Mouse (Mus musculus): Measurements from ENCODE around the gene Pheta1.

Gene Pheta1

DNA sequence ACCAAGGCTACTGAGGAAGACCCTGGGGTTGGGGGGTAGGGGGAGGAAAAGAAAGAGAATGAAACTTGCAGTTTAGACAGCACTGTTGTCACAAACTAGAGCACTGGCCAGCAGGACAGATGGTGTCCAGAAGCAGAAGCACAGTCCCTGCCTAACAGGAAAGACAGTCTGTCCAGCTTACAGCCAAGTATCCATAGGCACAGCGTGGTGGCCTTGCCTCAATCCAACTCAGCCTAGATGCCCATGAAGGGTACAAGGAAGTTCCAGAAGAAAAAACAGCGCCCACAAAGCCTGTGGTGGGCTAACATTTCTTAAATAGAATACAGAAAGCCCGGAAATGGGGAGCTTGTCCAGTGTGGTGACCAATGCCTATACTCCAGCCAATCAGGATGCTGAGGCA is 23.2 kb upstream of the Pheta1 start:
- DNase-seq (ENCODE audit: inconsistent ontology term) = no peak

DNA sequence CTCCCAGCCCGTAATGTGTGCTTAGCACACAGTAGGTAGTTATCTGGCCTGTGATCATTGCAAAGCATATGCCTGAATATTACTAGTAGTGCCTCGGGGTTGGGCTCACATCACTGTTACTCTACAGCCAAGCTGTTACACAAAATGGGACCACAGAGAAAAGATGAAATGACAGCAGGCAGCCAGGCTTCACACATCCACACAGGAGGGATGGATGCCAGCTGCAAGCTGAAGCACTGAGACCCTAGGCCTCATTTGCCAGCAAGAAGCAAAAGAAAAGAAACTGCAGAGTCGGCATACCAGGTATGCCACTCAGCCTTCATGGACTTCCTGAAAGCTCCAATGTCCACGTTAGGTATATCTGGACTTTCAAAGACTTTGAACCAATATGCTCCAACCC is 20.9 kb upstream of the Pheta1 start:
- DNase-seq (ENCODE audit: inconsistent ontology term) = no peak

DNA sequence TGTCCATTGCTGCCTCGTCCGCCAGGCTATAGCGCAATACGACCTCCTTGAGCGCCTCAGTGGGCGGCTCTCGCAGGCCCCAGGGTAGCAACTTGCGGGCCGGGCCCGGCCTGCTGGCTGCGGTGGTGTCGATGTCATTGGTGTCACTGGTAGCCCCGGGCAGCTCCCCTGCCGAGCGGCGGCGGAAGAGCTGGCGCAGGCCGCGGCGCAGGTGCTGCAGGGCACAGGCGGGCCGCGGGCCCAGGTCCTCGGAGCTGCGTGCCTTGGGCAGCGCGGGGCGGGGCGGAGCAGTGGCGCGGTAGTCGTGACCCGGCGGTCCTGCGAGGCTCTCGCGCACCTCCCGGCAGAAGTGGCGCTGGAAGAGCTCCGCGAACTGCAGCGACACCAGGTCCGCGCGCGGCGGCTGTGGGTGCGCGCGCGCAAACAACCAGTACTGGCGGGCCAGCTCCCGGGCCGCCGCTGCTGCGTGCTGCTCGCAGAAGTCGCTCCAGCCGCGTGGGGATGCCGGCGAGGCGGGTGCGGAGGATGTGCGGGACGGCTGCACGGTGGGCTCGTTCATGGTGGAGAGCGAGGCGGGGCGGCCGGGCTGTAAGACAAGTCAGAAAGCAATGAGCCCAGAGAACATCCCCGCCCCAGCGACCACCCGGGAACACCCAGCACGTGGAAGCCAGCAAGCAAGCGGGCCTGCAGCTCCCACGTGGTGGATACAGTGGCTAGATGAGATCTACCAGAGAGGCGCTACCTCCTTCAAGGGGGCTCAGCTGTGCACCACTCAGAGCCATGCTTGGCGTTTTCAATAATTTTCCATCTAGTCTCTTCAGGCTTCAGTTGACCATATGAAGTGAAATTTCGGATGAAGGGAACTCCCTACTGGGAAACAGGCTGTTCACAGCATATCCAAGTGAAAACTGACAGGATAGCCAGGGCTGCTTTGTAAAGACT is 20.0 kb upstream of the Pheta1 start:
- DNase-seq (ENCODE audit: inconsistent ontology term) = peak; percentile 66

DNA sequence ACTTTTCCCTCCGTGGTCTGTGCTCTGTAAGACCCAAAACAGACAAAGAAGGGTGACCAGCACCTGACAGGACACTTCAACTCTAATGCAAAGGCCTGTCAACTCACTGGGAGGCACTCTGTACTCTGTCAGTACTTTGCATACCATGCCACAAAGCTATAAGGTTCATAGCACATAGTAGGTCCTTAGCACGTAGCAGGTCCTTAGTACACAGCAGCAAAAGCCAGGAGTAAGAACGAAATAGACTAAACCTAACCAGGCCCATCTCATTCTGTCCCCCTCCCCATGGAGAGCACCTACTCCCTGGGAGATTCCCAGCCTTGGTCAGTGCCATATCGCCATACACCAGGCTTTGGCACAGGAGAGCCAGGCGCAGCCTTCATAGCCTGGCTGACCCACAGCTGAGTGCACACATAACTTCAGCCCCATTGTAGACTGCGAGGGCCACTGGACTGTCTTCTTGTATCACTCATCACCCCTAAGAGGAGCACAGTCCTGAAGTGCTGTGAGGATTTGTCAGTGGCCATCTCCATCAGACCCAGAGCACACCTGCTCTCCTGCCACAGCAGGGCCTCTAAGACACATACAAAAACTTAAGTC is 17.7 kb upstream of the Pheta1 start:
- DNase-seq (ENCODE audit: inconsistent ontology term) = no peak

DNA sequence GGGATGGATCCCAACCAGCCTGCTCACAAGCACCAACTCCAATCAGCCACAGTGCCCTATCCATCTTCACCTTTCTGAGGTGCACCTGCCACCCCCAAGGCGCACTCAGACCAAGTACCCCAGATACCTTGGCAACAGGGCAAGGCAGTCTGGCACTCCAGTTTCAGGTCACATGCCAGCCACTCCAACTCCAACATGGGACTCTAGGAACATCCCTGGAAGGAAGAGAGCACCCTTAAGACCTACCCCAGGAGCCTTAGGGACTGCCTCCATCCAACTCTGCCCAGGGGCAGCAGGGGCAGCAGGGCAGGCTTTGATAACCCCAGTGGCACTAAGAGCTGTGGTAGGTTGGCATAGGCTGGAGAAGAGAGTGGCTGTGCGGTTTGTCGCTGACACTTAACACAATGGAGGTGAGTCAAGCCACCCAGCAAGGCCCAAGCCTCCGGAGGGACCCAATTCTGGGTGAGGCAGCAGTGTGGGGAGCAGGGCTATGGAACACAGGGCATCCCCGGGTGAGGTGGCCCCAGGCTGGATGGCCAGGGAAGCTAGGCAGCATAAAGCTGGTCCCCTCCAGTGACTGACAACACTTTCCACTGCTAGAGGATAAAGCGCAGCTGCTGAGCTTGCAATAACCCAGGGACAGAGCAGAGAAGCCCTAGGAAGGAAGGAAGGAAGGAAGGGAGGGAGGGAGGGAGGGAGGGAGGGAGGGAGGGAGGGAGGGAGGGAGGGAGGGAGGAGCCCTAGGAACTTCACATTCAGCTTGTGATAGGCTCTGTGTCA is 16.2 kb upstream of the Pheta1 start:
- no peak for DNase-seq (ENCODE audit: inconsistent ontology term)

DNA sequence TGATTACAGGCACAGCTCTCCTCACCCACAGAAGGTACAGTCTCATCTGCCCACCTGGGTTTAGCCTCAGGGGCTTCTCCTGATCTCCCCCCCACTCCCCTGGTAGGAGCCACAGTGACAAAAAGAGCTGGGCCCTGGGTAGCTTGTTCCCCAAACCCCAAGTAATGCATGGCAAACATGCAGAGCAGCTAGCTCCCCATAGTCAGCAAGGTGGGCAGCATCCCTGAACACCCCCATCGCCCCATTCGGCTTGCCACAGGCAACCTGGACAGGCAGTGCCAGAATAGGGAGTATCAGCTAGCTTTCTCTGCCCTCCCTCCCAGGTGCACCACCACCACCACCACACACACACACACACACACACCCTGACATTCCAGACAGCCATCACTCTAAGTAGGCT is 15.6 kb upstream of the Pheta1 start:
- DNase-seq (ENCODE audit: inconsistent ontology term) = no peak

DNA sequence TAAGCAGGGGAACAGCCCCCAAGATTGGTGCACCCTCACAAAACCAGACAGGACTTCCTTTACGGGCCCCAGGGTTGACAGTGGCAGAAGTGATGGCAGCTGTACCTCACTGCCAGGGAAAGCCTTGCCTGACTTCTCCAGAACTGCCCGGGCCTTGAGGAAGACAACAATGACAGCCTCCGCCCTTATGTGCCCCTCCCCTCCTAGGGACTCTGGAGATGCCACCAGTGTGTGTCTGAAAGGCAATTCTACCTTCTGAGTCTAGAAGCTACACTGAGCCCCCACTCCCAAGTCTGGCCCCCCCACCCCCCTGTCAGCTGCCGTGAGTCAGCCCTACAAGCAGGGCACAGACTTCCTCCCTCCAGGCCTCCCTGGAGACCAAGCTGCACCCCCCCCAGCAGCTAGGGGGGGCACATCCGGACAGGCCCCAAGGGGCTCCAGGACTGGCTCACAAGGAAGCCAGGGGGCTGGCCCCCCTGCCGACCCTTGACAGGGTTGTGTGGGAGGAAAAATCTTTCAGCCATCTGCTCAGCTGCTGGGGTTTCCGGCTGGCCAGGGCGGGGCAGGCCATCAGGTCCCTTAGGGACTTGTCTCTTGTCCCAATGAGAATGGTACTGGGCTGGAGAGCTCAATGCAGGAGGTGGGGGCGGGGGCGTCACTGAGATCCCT is 15.1 kb upstream of the Pheta1 start:
- no peak for DNase-seq (ENCODE audit: inconsistent ontology term)

DNA sequence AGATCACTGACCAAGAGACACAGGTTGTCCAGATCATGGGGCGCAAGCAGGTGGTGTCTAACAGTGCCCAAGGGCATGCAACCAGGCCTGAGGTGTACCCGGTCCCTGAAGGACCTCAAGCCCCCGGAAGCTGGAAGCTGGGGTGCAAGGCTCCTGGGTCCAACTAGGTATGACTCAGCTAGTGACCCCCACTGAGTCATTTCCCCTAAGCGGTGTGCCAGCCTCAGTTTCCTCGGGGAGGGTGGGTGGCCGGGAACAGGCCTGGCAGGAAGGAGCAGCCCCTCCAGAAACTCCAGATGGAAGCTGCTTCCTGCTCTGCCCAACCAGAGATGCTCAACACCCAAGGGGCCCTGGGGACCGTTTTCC is 14.6 kb upstream of the Pheta1 start:
- DNase-seq (ENCODE audit: inconsistent ontology term) = no peak

DNA sequence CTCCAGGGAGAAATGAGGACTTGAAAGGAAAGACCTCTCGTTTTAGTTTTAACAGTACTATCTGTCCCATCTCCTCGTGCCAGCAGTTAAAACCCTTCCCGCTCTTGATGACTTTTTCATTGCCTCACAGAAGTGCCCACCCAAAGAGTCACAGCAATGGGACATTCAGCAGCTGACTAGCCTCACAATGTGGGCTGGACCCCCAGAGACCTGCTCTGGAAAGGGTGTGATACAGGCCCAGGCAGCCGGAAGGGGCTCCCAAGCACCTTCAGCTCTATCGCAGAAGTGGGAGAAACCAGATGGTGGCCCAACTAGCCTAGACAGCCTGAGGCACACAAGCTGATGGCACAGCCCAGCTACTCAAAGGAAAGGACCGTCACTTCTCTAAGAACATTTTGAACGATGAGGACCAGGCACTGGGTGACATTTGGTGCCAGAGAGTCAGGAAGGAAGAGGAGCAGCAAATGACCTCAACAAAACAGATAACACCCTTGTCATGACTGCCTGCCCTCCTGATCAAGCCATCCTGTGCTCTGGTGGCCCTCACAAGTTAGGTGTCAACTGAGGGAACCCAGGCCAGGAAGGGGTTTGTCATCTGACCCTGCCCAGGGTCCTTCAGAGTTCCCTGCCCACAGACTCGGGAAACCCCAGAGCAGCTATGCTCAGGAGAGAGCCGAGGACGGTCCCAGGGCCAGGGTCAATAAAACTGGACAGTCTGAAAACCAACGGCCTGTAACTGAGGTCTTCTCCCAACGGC is 13.6 kb upstream of the Pheta1 start:
- no peak for DNase-seq (ENCODE audit: inconsistent ontology term)

DNA sequence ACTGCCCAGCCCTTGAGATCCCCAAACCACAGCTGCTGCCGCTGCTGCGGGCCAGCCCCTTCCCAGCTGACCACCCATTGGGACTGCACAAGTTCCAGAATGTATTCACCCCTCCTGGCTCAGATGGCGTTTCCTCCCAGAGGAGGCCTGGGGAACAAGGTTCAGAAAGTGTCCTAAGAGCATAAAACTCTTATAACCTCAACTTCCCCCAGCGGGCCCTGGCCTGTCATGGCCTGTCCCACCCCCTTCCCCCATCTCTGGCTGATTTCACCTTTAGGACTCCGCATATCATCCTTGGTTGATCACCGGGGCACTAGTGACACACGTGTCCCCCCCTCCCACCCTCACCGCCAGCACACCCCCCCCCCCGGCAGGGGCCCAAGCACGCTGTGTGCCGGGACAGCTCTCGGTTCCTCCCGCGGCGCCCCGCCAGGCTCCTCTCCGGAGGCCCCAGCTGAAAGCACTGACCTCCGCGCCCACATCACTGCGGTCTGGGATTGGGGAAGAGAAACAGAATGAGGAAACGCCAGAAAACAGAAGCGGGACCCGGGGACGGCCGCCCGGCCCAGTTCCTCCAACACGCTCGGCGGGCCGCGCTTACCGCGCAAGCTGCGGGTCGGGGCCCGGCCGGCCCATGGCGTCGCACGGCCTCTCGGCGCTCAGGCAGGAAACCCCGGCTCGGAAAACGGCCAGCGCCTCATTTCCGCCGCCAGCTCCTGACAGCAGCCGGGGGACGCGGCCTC is 12.7 kb upstream of the Pheta1 start:
- no peak for DNase-seq (ENCODE audit: inconsistent ontology term)

DNA sequence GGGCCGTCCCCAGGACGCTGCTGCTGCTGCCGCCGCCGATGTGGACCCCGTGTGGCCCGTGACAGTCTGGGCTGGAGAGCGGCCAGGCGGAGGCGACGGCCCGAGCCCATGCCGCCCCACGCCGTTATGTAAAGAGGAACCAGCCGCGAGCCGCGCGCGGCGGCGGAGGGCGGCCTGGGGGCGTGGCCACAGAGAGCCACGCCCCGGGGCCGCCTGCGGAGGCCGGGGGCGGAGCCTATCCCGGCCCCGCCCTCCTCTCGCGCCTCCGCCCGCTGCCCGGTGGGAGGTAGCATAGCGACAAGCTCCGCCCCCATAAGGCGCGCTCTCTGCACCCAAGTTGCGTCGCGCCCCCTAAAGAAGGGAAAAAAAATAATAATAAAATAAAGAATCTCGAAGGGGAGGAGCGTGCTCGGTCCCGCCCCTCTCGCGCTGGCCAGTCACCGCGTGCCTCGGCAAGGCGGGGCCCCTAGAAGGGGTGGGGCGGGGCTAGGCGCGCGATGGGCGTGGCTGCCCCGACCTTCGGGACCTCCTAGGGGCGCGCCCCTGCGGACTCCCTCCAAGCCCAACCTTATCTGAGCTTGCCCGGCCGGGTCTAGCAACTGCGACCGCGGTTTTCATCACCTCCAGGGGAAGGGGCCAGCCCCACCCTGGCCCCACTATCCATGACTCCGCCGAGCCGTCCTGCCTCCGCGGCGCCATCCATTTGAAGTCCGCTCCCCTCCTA is 11.9 kb upstream of the Pheta1 start:
- peak; percentile 96 for DNase-seq (ENCODE audit: inconsistent ontology term)

DNA sequence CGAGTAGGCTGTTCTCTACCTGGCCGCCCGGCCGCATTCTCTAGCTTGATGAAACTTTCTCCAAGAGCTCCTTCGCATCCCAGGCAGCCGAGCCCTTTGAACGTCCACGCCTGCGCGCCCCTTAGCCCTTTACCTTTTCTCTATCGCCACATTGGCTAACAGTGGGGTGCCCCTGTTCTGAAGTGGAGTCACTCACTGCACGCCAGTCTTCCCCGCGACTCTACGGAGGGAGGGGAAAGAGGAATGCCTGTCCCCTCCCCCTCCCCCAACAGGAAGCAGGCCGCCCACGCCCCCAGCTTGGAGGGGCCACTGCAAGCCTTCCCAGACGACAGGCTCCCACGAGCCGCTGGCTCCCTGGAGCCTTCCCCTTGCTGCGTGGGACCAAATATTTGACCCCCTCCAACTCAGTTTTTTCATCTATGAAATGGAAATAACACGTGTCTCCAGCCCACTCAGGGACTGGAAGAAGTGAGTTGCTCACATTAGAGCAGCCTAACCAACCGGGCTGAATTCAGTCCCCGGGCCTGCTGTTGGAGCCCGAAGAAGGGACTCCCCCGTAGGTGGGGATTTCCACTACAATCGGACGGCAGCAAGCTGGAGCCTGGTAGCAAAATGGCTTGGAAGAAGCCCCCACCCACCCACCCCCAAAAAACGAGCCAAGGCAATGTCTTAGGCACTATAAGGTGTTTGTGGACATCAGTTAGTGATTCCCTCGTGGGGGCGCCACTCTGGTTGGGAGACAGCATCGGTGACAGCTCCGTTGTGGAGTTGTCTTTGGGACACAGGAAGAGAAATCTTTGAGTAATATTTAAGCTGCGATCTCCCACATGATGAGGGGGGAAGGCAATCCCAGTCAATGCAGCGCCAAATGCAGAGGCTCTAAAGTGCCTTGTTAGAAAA is 11.1 kb upstream of the Pheta1 start, which contains the start of gene Sh2b3:
Gene Sh2b3, minus strand, starts transcription at position 206 of the 900 bp plus-strand sequence.
- peak; percentile 60 for DNase-seq (ENCODE audit: inconsistent ontology term)

DNA sequence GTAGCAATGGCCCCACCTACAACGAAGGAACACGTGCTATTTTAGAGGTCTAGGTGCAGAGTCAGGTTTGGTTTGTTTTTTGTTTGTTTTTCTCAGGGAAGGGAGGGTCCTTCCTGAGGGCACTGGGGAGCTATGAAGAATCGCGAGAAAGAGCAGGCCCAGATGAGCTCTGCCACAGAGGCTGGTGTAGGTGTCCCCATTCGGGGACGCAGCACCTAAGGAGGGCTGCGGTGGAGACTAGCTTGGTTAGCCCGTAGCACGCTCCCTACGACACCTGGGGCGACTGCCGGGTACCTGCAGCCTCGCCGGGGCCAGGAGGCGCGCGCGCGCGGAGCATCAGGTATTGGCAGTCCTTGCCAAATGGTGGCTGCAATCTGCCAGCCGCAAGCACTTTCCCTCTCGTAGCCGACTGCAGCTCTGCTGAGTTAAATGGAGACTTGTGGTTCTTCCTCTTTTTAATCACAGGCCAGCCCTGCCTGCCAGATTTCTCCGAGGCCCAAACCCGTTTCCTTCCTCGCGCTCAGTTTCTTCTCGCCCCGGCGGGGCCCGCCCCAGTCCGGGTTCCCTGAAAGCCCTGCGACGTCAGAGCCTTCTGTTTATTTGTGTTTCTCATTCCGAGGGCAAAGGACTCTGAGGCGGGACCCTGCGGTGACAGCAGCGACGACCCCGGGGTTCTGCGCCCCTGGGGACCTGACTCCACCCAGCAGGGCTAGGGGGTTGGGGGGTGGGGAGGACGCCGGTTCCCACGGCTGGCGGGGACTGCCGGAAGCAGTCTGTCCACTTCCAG is 10.2 kb upstream of the Pheta1 start:
- DNase-seq (ENCODE audit: inconsistent ontology term) = no peak

DNA sequence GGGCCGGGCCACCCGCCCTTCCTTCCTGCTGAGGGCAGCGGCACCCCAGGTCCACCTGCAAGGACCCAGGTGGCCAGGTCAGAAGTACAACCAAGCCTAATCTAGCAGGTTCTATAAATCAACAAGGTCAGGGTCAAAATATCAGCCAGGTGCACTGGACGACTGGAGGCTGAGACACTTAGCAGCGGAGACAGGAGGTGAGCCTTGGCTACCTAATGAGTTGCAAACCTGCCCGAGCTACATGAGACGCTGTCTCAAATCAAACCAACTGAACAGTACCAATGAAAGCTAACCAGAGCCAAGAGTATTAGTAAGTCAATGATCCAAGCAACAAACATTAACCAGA is 9.7 kb upstream of the Pheta1 start:
- DNase-seq (ENCODE audit: inconsistent ontology term) = no peak

DNA sequence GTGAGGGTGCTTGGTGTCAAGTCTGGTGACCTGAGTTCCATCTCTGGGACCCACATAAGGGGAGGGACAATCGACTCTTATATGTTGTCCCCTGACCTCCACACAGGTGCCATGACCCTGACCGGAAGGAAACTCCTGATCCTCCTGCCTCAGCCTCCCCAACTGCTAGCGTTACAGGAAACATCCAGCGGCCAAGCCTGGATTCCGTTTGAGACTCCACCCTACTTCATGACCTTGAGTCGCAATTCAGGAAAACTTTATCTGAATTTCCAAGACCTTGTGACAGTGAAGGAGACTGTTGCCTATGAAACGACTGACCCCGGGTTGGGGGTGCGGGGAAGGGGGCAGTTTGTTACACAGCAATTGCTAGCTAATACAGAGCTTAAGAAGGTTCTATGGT is 7.3 kb upstream of the Pheta1 start:
- no peak for DNase-seq (ENCODE audit: inconsistent ontology term)

DNA sequence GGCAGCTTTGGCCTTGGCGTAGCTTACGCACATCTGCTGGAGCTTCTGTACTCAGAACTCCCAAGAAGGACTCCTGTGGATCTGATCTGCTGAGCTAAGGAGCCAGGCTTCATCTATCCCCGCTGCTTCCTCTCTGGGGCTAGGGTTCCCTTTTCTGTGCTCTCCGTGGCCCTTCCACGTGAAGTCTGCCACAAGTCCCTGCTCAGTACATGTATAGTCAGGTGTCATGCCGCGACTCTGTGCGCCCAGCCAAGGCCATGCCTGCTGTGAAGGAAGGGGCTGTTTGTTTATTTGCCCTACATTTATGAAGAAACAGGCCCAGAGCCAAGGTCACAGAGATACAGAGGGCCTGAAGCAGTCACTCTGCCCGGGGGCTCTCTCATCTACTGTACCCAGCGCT is 6.8 kb upstream of the Pheta1 start:
- DNase-seq (ENCODE audit: inconsistent ontology term) = no peak

DNA sequence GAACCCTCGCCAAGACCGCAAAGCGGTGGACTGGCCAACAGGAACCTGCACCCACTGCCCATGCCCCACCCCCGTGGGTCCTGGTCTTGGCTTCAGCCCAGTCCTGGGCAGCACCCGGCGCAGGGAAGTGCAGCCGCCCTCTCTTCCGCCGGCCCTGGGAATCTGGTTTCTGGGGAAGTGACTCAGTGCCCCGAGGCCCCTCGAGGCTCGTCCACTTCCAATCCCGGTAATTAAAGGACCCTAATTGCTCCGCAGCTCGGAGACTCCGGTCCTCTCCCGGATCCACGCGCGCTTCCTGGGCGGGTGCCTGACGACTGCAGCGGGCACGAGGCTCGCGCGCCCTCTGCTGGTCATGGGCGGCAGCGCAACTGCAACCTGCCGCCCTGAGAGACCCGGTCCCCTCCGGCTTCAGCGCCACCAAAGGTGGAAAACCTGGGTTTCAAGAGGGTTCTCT is 6.1 kb upstream of the Pheta1 start:
- peak; percentile 84 for DNase-seq (ENCODE audit: inconsistent ontology term)
